Mouse (Mus musculus) lung, postnatal 0 days (tissue): ENCODE measurements around the gene Mast3.

Experiments used
- CTCF ChIP-seq: IDR thresholded peaks from 2 replicates; pipeline ENCODE4 v1.5.1; 2016; ENCODE audit warnings: antibody characterized with exemption, mild to moderate bottlenecking
- EP300 ChIP-seq: IDR thresholded peaks from 2 replicates; pipeline ENCODE4 v1.6.1; 2016; ENCODE audit warnings: antibody characterized with exemption, mild to moderate bottlenecking, control low read depth

DNA sequence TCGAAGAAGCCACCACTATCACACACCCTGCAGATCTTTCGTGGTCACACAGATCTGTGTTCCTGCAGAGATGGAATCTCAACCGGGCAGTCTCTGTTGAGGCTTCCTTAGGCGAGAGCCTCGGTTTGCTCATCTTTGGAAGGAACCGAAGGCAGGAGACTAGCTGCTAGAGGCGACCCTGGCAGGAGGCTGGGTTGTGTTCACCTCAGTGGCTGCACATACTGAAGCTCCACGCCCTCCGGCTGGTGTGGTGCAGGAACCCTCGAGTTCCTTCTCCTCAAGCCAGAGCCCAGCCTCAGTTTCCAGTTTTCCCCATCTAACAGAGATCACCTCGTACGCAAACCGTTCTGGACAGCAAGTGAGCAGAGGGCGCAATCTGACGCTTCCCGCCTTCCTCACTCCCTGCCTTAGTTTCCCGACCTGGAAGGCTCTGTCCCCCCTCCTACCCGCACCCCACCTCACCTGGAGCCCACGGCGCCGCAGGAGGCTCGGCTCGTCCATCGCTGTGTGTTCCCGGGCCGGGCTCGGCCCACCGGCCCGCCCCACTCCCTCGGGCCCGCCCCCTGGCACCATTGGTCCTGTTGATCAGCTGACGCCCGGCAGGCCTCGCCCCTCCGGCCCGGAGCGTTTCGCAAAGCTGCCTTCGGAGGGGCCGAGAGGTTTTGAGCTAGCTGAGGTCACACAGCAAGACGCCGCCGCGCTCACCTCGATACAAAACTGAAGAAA lies at the start of gene Mast3:
- TF ChIP-seq CTCF (no peak), EP300 (no peak)
